Mouse (Mus musculus): ENCODE measurements at regions not wholly inside any gene's neighbourhood (a gene's known extent, or its start where the extent isn't known, plus 50 kb on each side); places are given as distances from the start of the nearest gene placed in this dataset.

- DNase-seq (ENCODE audit: low read depth, low spot score) = no peak
Measured at GRCm38 (mm10) chr16:77237631-77238357, 224.3 kb downstream of the Usp25 start.

DNA sequence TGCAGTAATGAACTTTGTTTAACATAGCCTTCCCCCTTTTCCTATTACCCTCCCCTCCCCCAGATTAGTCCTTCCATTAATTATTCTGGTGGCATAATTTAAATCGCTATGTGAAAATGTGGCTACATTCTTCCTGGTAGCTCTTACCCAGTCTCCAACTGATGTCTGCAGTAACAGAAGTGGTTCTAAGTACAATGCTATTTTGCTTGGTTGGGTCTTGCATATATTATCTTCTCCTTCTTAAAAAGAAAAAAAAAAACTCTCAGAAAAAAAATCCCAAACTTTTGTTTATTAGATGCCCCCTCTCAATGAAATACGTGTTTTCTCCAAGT is 223.7 kb downstream of the Usp25 start:
- no peak for DNase-seq (ENCODE audit: low read depth, low spot score)

- no peak for DNase-seq (ENCODE audit: low read depth, low spot score)
Measured at GRCm38 (mm10) chr16:77236509-77237271, 223.2 kb downstream of the Usp25 start.

- DNase-seq (ENCODE audit: low read depth, low spot score) = no peak
Measured at GRCm38 (mm10) chr16:77236021-77236420, 222.5 kb downstream of the Usp25 start.

GRCm38 (mm10) chr16:77235449-77235848 is 221.9 kb downstream of the Usp25 start:
- no peak for DNase-seq (ENCODE audit: low read depth, low spot score)

All from CD4-positive, CD25-positive, alpha-beta regulatory T cell, adult 2 months (primary cell).